Mouse (Mus musculus) midbrain, embryonic 10.5 days (tissue): ENCODE measurements around the gene Polr1d. TPM values are rescaled to one million over a fixed set of nuclear protein-coding genes. Genes with fewer than 3 reads are reported as not detected.

ENCODE experiments used
- DNase-seq: peaks from one replicate; pipeline ENCODE4 v3.0.0-alpha.2; 2017; ENCODE audit warnings: low spot score
- H3K27ac ChIP-seq: fragments of 300-500 bp; sonication (generic); replicated peaks from 2 replicates; pipeline ENCODE4 v1.5.1; 2016; ENCODE audit warnings: mild to moderate bottlenecking
- H3K27me3 ChIP-seq: fragments of 300-500 bp; sonication (generic); 2 replicates; pipeline ENCODE4 v1.6.1; 2016; ENCODE audit warnings: low read depth, mild to moderate bottlenecking; ENCODE audit not compliant: poor library complexity, severe bottlenecking
- H3K36me3 ChIP-seq: fragments of 300-500 bp; sonication (generic); 2 replicates; pipeline ENCODE4 v1.6.1; 2016; ENCODE audit warnings: mild to moderate bottlenecking, moderate library complexity
- H3K4me1 ChIP-seq: fragments of 300-500 bp; sonication (generic); 2 replicates; pipeline ENCODE4 v1.6.1; 2016
- H3K4me3 ChIP-seq: fragments of 300-500 bp; sonication (generic); 2 replicates; pipeline ENCODE4 v1.5.1; 2016; ENCODE audit warnings: mild to moderate bottlenecking, moderate library complexity
- H3K9me3 ChIP-seq: fragments of 300-500 bp; sonication (generic); replicated peaks from 2 replicates; pipeline ENCODE4 v1.6.1; 2016; ENCODE audit warnings: mild to moderate bottlenecking
- WGBS: fragments of 180-500 bp; shearing (Covaris S2); methylation state at CpG from one replicate; pipeline ENCODE4 v1.1.7; 2016; 5-methylcytosine and 5-hydroxymethylcytosine counted together
- polyA plus RNA-seq: library from polyadenylated mRNA; unstranded; fragments of >200 nt; fragmentation: Nextera tagmentation; extraction: Ambion mirVana; gene quantifications from 2 replicates; pipeline ENCODE4 v1.2.1, GENCODE M21; 2016

Gene Polr1d
- 113 and 130 TPM in 2 replicates for polyA plus RNA-seq

GRCm38 (mm10) chr5:147076799-147077165 is at the start of gene Polr1d:
Gene Polr1d (plus strand): TSS chr5:147077050.
- no peak for DNase-seq
- Histone ChIP-seq H3K4me1 (peaks cover 28% of the 10 kb centered on the region), H3K4me3 (peak within 1 kb of the TSS; percentile 90), H3K27me3 (peaks cover 8% of the 10 kb centered on the region), H3K27ac (peak within 1 kb of the TSS; percentile 90), H3K9me3 (no peaks in the 10 kb centered on the region), H3K36me3 (peaks cover 28% of the 10 kb centered on the region)
- WGBS = 1% methylated on average over 17 of the region's 17 CpGs

- H3K4me1 ChIP-seq = no peaks in the 10 kb centered on the region
- no peak overlapping the region for H3K27ac ChIP-seq
- H3K36me3 ChIP-seq = peaks cover 30% of the 10 kb centered on the region
- no peak overlapping the region for H3K4me3 ChIP-seq
- no peak for DNase-seq
- H3K27me3 ChIP-seq = no peaks in the 10 kb centered on the region
- WGBS = 92% methylated on average over 14 of the region's 14 CpGs
- H3K9me3 ChIP-seq = no peaks in the 10 kb centered on the region
Observed at GRCm38 (mm10) chr5:147031281-147031680, 45.6 kb upstream of the Polr1d start.

GRCm38 (mm10) chr5:147033155-147033554 is 43.7 kb upstream of the Polr1d start:
- Histone ChIP-seq H3K4me1 (peaks cover 11% of the 10 kb centered on the region), H3K36me3 (peaks cover 22% of the 10 kb centered on the region), H3K4me3 (no peak overlapping the region), H3K27me3 (no peaks in the 10 kb centered on the region), H3K27ac (no peak overlapping the region), H3K9me3 (no peaks in the 10 kb centered on the region)
- 92% methylated on average over 13 of the region's 13 CpGs for WGBS
- no peak for DNase-seq

GRCm38 (mm10) chr5:147034283-147034682 is 42.6 kb upstream of the Polr1d start:
- Histone ChIP-seq H3K4me3 (no peak overlapping the region), H3K27ac (no peak overlapping the region), H3K27me3 (no peaks in the 10 kb centered on the region), H3K9me3 (no peaks in the 10 kb centered on the region), H3K36me3 (peaks cover 14% of the 10 kb centered on the region; the same call in 1 of the 2 replicates), H3K4me1 (peaks cover 13% of the 10 kb centered on the region)
- DNase-seq = no peak
- WGBS = 81% methylated on average over 12 of the region's 12 CpGs

- no peaks in the 10 kb centered on the region for H3K27me3 ChIP-seq
Observed at GRCm38 (mm10) chr5:147035301-147035700, 41.5 kb upstream of the Polr1d start.

GRCm38 (mm10) chr5:147036028-147036427 is 40.8 kb upstream of the Polr1d start:
- Histone ChIP-seq H3K27ac (no peak overlapping the region), H3K9me3 (no peaks in the 10 kb centered on the region), H3K4me3 (no peak overlapping the region), H3K36me3 (peaks cover 14% of the 10 kb centered on the region; the same call in 1 of the 2 replicates), H3K27me3 (no peaks in the 10 kb centered on the region), H3K4me1 (peaks cover 13% of the 10 kb centered on the region)
- no peak for DNase-seq
- WGBS = 94% methylated on average over 10 of the region's 10 CpGs

More at GRCm38 (mm10) chr5:147035301-147035700, 41.5 kb upstream of the Polr1d start:
- DNase-seq = no peak
- Histone ChIP-seq H3K4me3 (no peak overlapping the region), H3K36me3 (peaks cover 14% of the 10 kb centered on the region; the same call in 1 of the 2 replicates), H3K4me1 (peaks cover 13% of the 10 kb centered on the region), H3K9me3 (no peaks in the 10 kb centered on the region), H3K27ac (no peak overlapping the region)
- WGBS = 92% methylated on average over 6 of the region's 6 CpGs

- Histone ChIP-seq H3K4me1 (peaks cover 13% of the 10 kb centered on the region), H3K27ac (no peak overlapping the region), H3K36me3 (peaks cover 13% of the 10 kb centered on the region; the same call in 1 of the 2 replicates), H3K9me3 (no peaks in the 10 kb centered on the region), H3K27me3 (no peaks in the 10 kb centered on the region), H3K4me3 (no peak overlapping the region)
- no peak for DNase-seq
- WGBS = 90% methylated on average over 5 of the region's 5 CpGs
Observed at GRCm38 (mm10) chr5:147036661-147037060, 40.2 kb upstream of the Polr1d start.

GRCm38 (mm10) chr5:147037601-147038000 is 39.2 kb upstream of the Polr1d start:
- no peaks in the 10 kb centered on the region for H3K27me3 ChIP-seq
- DNase-seq = no peak
- H3K27ac ChIP-seq = 0 out of 2 replicates have a peak overlapping the region, but pooled peaks have one; percentile 10
- no peak overlapping the region for H3K4me3 ChIP-seq
- H3K36me3 ChIP-seq = peaks cover 6% of the 10 kb centered on the region
- WGBS = 63% methylated on average over 3 of the region's 3 CpGs
- no peaks in the 10 kb centered on the region for H3K9me3 ChIP-seq
- peaks cover 15% of the 10 kb centered on the region for H3K4me1 ChIP-seq

- DNase-seq = no peak
- Histone ChIP-seq H3K4me3 (no peak overlapping the region), H3K27me3 (no peaks in the 10 kb centered on the region), H3K9me3 (no peaks in the 10 kb centered on the region), H3K36me3 (no peaks in the 10 kb centered on the region; the same call in 1 of the 2 replicates), H3K4me1 (peaks cover 16% of the 10 kb centered on the region), H3K27ac (no peak overlapping the region)
- WGBS = 77% methylated on average over 5 of the region's 5 CpGs
Observed at GRCm38 (mm10) chr5:147039394-147039793, 37.5 kb upstream of the Polr1d start.

GRCm38 (mm10) chr5:147041965-147042937 is 34.6 kb upstream of the Polr1d start:
- Histone ChIP-seq H3K27me3 (no peaks in the 10 kb centered on the region), H3K4me3 (no peak overlapping the region), H3K27ac (no peak overlapping the region), H3K9me3 (no peaks in the 10 kb centered on the region), H3K36me3 (no peaks in the 10 kb centered on the region; the same call in 1 of the 2 replicates), H3K4me1 (peaks cover 15% of the 10 kb centered on the region)
- DNase-seq = no peak
- WGBS = 87% methylated on average over 40 of the region's 40 CpGs

- H3K4me1 ChIP-seq = peaks cover 4% of the 10 kb centered on the region; the same call in 1 of the 2 replicates
- no peak overlapping the region for H3K27ac ChIP-seq
- no peaks in the 10 kb centered on the region for H3K27me3 ChIP-seq
- no peak for DNase-seq
- no peaks in the 10 kb centered on the region; the same call in 1 of the 2 replicates for H3K36me3 ChIP-seq
- H3K9me3 ChIP-seq = no peaks in the 10 kb centered on the region
- no peak overlapping the region for H3K4me3 ChIP-seq
- 80% methylated on average over 15 of the region's 15 CpGs for WGBS
Observed at GRCm38 (mm10) chr5:147043240-147043844, 33.5 kb upstream of the Polr1d start.

GRCm38 (mm10) chr5:147045311-147045710 is 31.5 kb upstream of the Polr1d start:
- H3K4me1 ChIP-seq = 0 out of 2 replicates have a peak, but pooled peaks cover 3% of the 10 kb centered on the region
- no peak overlapping the region for H3K27ac ChIP-seq
- H3K4me3 ChIP-seq = no peak overlapping the region
- H3K36me3 ChIP-seq = no peaks in the 10 kb centered on the region; the same call in 1 of the 2 replicates
- no peak for DNase-seq
- no peaks in the 10 kb centered on the region for H3K27me3 ChIP-seq
- 80% methylated on average over 10 of the region's 11 CpGs for whole genome bisulfite sequencing
- no peaks in the 10 kb centered on the region for H3K9me3 ChIP-seq
